Comparison of ENCODE assay signal across 10 mouse cellular contexts in genomic region chr3:41123190-41123999, GRCm38 (mm10). TPM values are rescaled to one million over a fixed set of nuclear protein-coding genes. Genes with fewer than 3 reads are reported as not detected.
DNase-seq lines count a peak whose midpoint lies in the region; ATAC-seq and TF ChIP-seq lines count a peak whose summit lies in the region.
"Had no signal": no experiment of that assay in that cellular context is flagged by ENCODE, and none has a peak within 500 bp of the region (broad histone marks: within the 10 kb centered on the region; RNA-seq: fewer than 3 reads in every experiment).

No protein-coding gene starts in this region.

- WGBS in heart, embryonic 11.5 days (ENCODE audit: insufficient replicate concordance), result 35% methylated on average over 10 of the region's 10 CpGs
- 24% methylated on average over 10 of the region's 10 CpGs for WGBS in embryonic facial prominence, embryonic 11.5 days
- WGBS in midbrain, embryonic 16.5 days, result 22% methylated on average over 10 of the region's 10 CpGs

- no peak for ATAC-seq in heart, embryonic 11.5 days (replicated peaks; ENCODE audit: insufficient number of reproducible peaks, low FRiP score, low TSS enrichment)
- 0 out of 2 replicates have a peak, but pooled peaks have one; percentile 39 for ATAC-seq in embryonic facial prominence, embryonic 11.5 days (replicated peaks; ENCODE audit: insufficient number of reproducible peaks, low FRiP score, low TSS enrichment, low read depth)
- 0 out of 2 replicates have a peak, but pooled peaks have one; percentile 54 for ATAC-seq in midbrain, embryonic 16.5 days

- no peaks in the 10 kb centered on the region for H3K36me3 ChIP-seq in heart, embryonic 11.5 days (ENCODE audit: control insufficient read depth, insufficient read depth, low read length)
- no peaks in the 10 kb centered on the region for H3K36me3 ChIP-seq in embryonic facial prominence, embryonic 11.5 days (replicated peaks; ENCODE audit: control insufficient read depth, insufficient read depth, low read depth, low read length)
- H3K36me3 ChIP-seq in midbrain, embryonic 16.5 days (ENCODE audit: control insufficient read depth, insufficient read depth, low read length), result no peaks in the 10 kb centered on the region

- 0 out of 2 replicates have a peak overlapping the region, but pooled peaks have one; percentile 9 for H3K4me3 ChIP-seq in heart, embryonic 11.5 days (ENCODE audit: low read depth, low read length)
- no peak overlapping the region for H3K4me3 ChIP-seq in embryonic facial prominence, embryonic 11.5 days (ENCODE audit: low read depth, low read length)
- no peak overlapping the region; the same call in 1 of the 2 replicates for H3K4me3 ChIP-seq in midbrain, embryonic 16.5 days (ENCODE audit: low read depth, low read length)
- no peak overlapping the region for H3K4me3 ChIP-seq in gastrocnemius, adult 2 months

- peaks cover 4% of the 10 kb centered on the region; the same call in 1 of the 2 replicates for H3K27me3 ChIP-seq in heart, embryonic 11.5 days (ENCODE audit: control insufficient read depth, insufficient read depth, low read length)
- H3K27me3 ChIP-seq in embryonic facial prominence, embryonic 11.5 days (ENCODE audit: control insufficient read depth, insufficient read depth, low read length), result no peaks in the 10 kb centered on the region
- no peaks in the 10 kb centered on the region for H3K27me3 ChIP-seq in midbrain, embryonic 16.5 days (ENCODE audit: control insufficient read depth, insufficient read depth, low read depth, low read length)

- DNase-seq in heart, postnatal 4 days, result no peak
- no peak for DNase-seq in embryonic facial prominence, embryonic 11.5 days (ENCODE audit: low spot score)
- peak; percentile 9 to 64 for DNase-seq in layer of hippocampus, adult 18-20 months (ENCODE audit: low spot score in 2 of 2)
- DNase-seq in gastrocnemius, adult 2 months, result no peak
- DNase-seq in thymus, postnatal 0 days (ENCODE audit: low spot score), result no peak
- DNase-seq in ovary, adult 18-20 months (ENCODE audit: low spot score), result no peak
- DNase-seq: heart, postnatal 14 days had no signal

- intact Hi-C loops in gastrocnemius, adult 2 months (cut with DNase I), result no loop called here

- no peaks in the 10 kb centered on the region for H3K9me3 ChIP-seq in heart, embryonic 11.5 days (replicated peaks; ENCODE audit: control insufficient read depth, low read length)
- H3K9me3 ChIP-seq in embryonic facial prominence, embryonic 11.5 days (replicated peaks; ENCODE audit: control insufficient read depth, low read length), result no peaks in the 10 kb centered on the region
- H3K9me3 ChIP-seq in midbrain, embryonic 16.5 days (replicated peaks; ENCODE audit: control insufficient read depth, low read length, poor library complexity, severe bottlenecking), result no peaks in the 10 kb centered on the region

- H3K27ac ChIP-seq in heart, embryonic 11.5 days (ENCODE audit: low read depth, low read length), result no peak overlapping the region
- H3K27ac ChIP-seq in embryonic facial prominence, embryonic 11.5 days (replicated peaks; ENCODE audit: low read depth, low read length), result no peak overlapping the region
- H3K27ac ChIP-seq in midbrain, embryonic 16.5 days (ENCODE audit: low read length), result no peak overlapping the region
- H3K27ac ChIP-seq in gastrocnemius, adult 2 months, result no peak overlapping the region
- H3K27ac ChIP-seq: liver, embryonic 14.5 days had no signal

- H3K4me1 ChIP-seq in heart, embryonic 11.5 days (ENCODE audit: control insufficient read depth, insufficient read depth, low read length), result no peaks in the 10 kb centered on the region
- no peaks in the 10 kb centered on the region for H3K4me1 ChIP-seq in embryonic facial prominence, embryonic 11.5 days (ENCODE audit: control insufficient read depth, insufficient read depth, low read length)
- peaks cover 12% of the 10 kb centered on the region for H3K4me1 ChIP-seq in midbrain, embryonic 16.5 days (ENCODE audit: control insufficient read depth, insufficient read depth, low read length)

- TF ChIP-seq CTCF in gastrocnemius, adult 2 months (IDR thresholded peaks at IDR 0.05), result no peak

- H3K9ac ChIP-seq in heart, embryonic 11.5 days (ENCODE audit: low read depth, low read length), result no peak overlapping the region
- H3K9ac ChIP-seq in embryonic facial prominence, embryonic 11.5 days (replicated peaks; ENCODE audit: low read length), result no peak overlapping the region
- no peak overlapping the region for H3K9ac ChIP-seq in midbrain, embryonic 16.5 days (ENCODE audit: low read depth, low read length)
- H3K9ac ChIP-seq: liver, embryonic 14.5 days had no signal

- H3K4me2 ChIP-seq in heart, embryonic 11.5 days, result peak overlapping the region; percentile 31
- no peak overlapping the region for H3K4me2 ChIP-seq in embryonic facial prominence, embryonic 11.5 days (ENCODE audit: low read depth, low read length)
- peak overlapping the region; percentile 43 for H3K4me2 ChIP-seq in midbrain, embryonic 16.5 days (ENCODE audit: low read length)

RNA-seq across cellular contexts. Expression of gene Pgrmc2, which starts 40.5 kb away (rescaled TPM):
- 29.5 and 30.9 TPM in 2 replicates for polyA plus RNA-seq in heart, embryonic 11.5 days (2014; fragmentation: Nextera tagmentation; extraction: Ambion mirVana)
- total RNA-seq in heart, postnatal 4 days (2021), result 10 to 100 TPM; 55.1 to 56.1 TPM
- polyA plus RNA-seq in embryonic facial prominence, embryonic 11.5 days (2014; fragmentation: Nextera tagmentation; extraction: Ambion mirVana), result 28.3 and 29.7 TPM in 2 replicates
- total RNA-seq in layer of hippocampus, adult 18-20 months (2021), result 10 to 100 TPM; 60.5 to 61.7 TPM
- 25.8 and 27.3 TPM in 2 replicates for polyA plus RNA-seq in midbrain, embryonic 16.5 days (2015; fragmentation: Nextera tagmentation; extraction: Ambion mirVana)
- 10 to 100 TPM; 18.1 to 20.4 TPM for total RNA-seq in gastrocnemius, adult 2 months (2021)
- 21.2 and 23.8 TPM in 2 replicates for polyA plus RNA-seq in thymus, postnatal 0 days (2015; fragmentation: Nextera tagmentation; extraction: Ambion mirVana)

Comparison
In these comparisons a context has a peak if more than half of its experiments do, and no peak if none do; other contexts are left out.
1. DNase-seq: peak in layer of hippocampus, adult 18-20 months (2 of 2); none in heart, postnatal 4 days (single experiment), embryonic facial prominence, embryonic 11.5 days (single experiment), gastrocnemius, adult 2 months (single experiment), thymus, postnatal 0 days (single experiment) and ovary, adult 18-20 months (single experiment).